In the genomic region with DNA sequence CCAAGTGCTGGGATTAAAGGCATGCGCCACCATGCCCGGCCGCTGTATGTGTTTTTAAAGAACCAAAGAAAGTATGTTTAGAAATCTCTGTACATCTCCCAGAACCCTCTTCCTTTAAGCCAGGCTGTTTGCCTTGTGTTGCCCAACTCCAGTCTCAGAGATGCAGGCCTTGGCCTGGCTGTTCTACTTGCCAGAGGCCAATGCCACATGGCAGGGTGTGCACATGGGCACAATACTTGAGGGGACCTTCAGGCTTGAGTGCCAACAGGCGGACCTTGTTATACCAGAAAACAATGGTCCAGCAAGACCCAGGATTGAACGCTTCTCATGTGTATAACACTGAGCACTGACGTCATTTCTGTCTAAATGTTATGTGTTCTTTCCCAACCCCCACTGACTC, we compare ENCODE assay signal across 16 mouse cellular contexts.
"Had no signal": no experiment of that assay in that cellular context is flagged by ENCODE, and none has a peak within 500 bp of the region (broad histone marks: within the 10 kb centered on the region; RNA-seq: fewer than 3 reads in every experiment).

No protein-coding gene starts in this region.

- ATAC-seq: midbrain, embryonic 15.5 days had no signal

- H3K27me3 ChIP-seq: liver, embryonic 15.5 days; midbrain, embryonic 15.5 days; neural tube, embryonic 12.5 days had no signal

- H3K36me3 ChIP-seq: limb, embryonic 12.5 days; liver, embryonic 15.5 days; midbrain, embryonic 15.5 days; neural tube, embryonic 12.5 days had no signal

- H3K9ac ChIP-seq: limb, embryonic 12.5 days; liver, embryonic 15.5 days; midbrain, embryonic 15.5 days; neural tube, embryonic 12.5 days had no signal

- H3K4me3 ChIP-seq: layer of hippocampus, adult 2 months; limb, embryonic 12.5 days; liver, embryonic 15.5 days; megakaryocyte, embryonic 14.5 days; midbrain, embryonic 15.5 days; neural tube, embryonic 12.5 days had no signal

- H3K4me2 ChIP-seq: limb, embryonic 12.5 days; liver, embryonic 15.5 days; midbrain, embryonic 11.5 days; midbrain, embryonic 15.5 days; neural tube, embryonic 12.5 days had no signal

- H3K27ac ChIP-seq: layer of hippocampus, adult 2 months; limb, embryonic 12.5 days; liver, embryonic 15.5 days; macrophage; midbrain, embryonic 15.5 days; neural tube, embryonic 12.5 days had no signal

- H3K9me3 ChIP-seq: limb, embryonic 12.5 days; liver, embryonic 15.5 days; megakaryocyte, embryonic 14.5 days; midbrain, embryonic 15.5 days; neural tube, embryonic 12.5 days had no signal

- DNase-seq: kidney, postnatal 10 days; kidney, postnatal 4 days; liver; lung, adult 2 months; lung, postnatal 10 days; spleen, adult 18-20 months; thymus, adult 18-20 months; thymus, postnatal 14 days had no signal
